Mouse (Mus musculus): ENCODE results near the gene Mtnr1a. TPM values are rescaled to one million over a fixed set of nuclear protein-coding genes. Genes with fewer than 3 reads are reported as not detected.
"Not testable (repeated sequence)": the region's sequence is repeated elsewhere in the genome, so short reads cannot be mapped to it uniquely, and the experiment has no call there.

Gene Mtnr1a
- polyA plus RNA-seq, 1 experiment = not detected

DNA sequence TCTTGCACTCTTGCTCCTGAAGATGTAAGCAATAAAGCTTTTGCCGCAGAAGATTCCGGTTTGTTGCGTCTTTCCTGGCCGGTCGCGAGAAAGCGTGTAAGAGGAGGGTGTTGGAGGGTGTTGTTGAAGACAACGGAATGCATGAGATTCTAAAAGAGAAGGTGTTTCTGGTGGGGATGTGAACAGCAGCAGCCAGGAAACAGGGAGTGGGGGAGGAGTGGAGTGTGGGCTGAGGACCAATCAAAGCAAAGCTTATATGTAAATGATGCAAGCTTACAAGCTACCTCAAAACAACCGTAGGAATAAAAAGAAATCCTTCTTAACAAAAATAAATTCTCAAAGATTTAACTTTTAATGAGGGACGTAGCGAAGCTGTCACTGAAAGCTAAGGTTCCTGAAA lies 6.6 kb upstream of the Mtnr1a start:
- H3K27ac ChIP-seq (ENCODE audit: insufficient read depth, low read length) = no peak overlapping the region
- no peak for DNase-seq (ENCODE audit: low read depth in 1 of 2, low spot score in 2 of 2)
- H3K36me3 ChIP-seq (ENCODE audit: control insufficient read depth, insufficient read depth, low read length) = no peaks in the 10 kb centered on the region
- H3K27me3 ChIP-seq (ENCODE audit: control insufficient read depth, insufficient read depth, low read length) = no peaks in the 10 kb centered on the region
- TF ChIP-seq CTCF (IDR thresholded peaks at IDR 0.05; ENCODE audit: extremely low read depth, insufficient read depth, insufficient read length, insufficient replicate concordance) (no peak), POLR2A (IDR thresholded peaks at IDR 0.05; ENCODE audit: low read depth, low read length) (no peak)
- H3K4me1 ChIP-seq (ENCODE audit: control insufficient read depth, insufficient read depth, insufficient read length) = no peaks in the 10 kb centered on the region
- WGBS = 91% methylated on average over 11 of the region's 11 CpGs
- H3K4me3 ChIP-seq (ENCODE audit: extremely low read depth, insufficient read depth, insufficient read length) = no peak overlapping the region

DNA sequence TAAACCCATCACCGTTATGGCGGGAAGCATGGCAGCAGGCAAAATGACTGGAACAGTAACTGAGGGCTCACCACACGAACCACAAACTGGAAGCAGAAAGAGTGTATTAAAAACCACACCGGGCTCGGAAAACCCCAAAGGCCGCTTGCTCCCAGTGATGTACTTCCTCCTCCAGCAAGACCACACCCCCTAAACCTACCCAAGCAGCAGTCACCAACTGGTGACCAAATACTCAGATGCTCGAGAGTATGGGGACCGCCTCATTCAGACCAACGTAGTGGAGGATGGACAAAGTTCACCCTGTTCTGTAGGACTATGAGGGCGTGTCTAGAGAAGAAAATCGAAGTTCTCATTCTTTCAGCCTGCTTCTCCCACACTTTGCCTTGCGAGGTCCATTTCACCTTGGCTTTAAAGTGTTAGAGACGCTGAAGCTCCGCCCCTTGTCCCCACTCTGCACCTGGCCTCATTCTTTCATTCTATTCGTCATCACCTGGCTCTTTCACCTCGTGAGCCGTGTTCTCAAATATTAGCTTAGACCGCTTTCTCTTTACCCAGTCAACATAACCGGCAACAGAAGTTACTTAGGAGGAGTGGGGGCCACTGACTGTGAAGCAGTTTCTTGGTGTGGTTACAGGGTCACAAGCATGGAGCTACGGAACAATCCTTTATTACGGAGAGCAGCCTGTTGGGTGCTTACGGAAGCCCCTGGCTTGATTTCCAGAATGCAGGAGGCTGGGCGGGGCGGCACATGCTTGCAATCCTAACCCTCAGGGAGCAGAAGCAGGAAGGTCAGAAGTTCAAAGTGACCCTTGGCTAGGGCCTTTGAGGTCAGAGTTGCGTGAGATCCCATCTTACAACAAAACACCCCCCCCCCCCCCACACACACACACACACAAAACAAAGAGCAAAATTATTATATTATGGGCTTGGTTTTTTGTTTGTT lies 5.7 kb upstream of the Mtnr1a start:
- no peaks in the 10 kb centered on the region for H3K4me1 ChIP-seq (ENCODE audit: control insufficient read depth, insufficient read depth, insufficient read length)
- no peak overlapping the region for H3K27ac ChIP-seq (ENCODE audit: insufficient read depth, low read length)
- no peak overlapping the region for H3K4me3 ChIP-seq (ENCODE audit: extremely low read depth, insufficient read depth, insufficient read length)
- H3K27me3 ChIP-seq (ENCODE audit: control insufficient read depth, insufficient read depth, low read length) = no peaks in the 10 kb centered on the region
- TF ChIP-seq CTCF (IDR thresholded peaks at IDR 0.05; ENCODE audit: extremely low read depth, insufficient read depth, insufficient read length, insufficient replicate concordance) = no peak
- H3K36me3 ChIP-seq (ENCODE audit: control insufficient read depth, insufficient read depth, low read length) = no peaks in the 10 kb centered on the region
- DNase-seq (ENCODE audit: low read depth in 1 of 2, low spot score in 2 of 2) = no peak
- WGBS = 52% methylated on average over 25 of the region's 25 CpGs

DNA sequence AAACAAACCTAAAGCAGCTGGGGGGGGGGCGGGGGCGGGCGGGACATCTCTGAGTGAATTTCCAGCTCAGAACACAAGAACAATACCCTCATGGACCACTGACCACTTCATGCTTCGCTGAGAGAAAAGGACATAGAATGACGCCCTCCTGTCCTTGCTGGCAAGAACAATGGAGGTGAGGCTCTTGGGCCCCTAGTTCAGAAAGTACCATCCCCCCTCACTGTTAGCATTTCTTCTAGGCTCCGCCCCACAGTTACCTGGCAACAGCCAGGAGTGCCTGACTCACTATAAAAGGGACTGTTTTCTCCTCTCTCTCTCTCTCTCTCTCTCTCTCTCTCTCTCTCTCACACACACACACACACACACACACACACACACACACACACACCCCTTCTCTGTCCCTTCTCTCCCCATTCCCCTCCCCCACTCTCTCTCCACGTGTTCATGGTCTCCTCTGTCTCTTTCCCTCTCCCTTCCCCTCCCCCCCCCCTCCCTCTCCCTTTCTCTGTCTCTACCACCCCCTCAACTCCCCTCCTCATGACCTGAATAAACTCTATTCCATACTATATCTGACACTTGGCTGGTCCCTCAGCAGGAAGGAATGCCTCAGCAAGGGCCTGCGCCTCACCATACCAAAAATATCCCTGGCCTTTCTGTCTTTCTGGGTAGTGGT lies 4.6 kb upstream of the Mtnr1a start:
- Histone ChIP-seq H3K4me3 (ENCODE audit: extremely low read depth, insufficient read depth, insufficient read length) (no peak overlapping the region), H3K36me3 (ENCODE audit: control insufficient read depth, insufficient read depth, low read length) (no peaks in the 10 kb centered on the region), H3K27me3 (ENCODE audit: control insufficient read depth, insufficient read depth, low read length) (no peaks in the 10 kb centered on the region), H3K27ac (ENCODE audit: insufficient read depth, low read length) (no peak overlapping the region), H3K4me1 (ENCODE audit: control insufficient read depth, insufficient read depth, insufficient read length) (no peaks in the 10 kb centered on the region)
- no peak for DNase-seq (ENCODE audit: low read depth in 1 of 2, low spot score in 2 of 2)
- WGBS = 62% methylated on average over 8 of the region's 8 CpGs
- TF ChIP-seq POLR2A (IDR thresholded peaks at IDR 0.05; ENCODE audit: low read depth, low read length) = no peak
- no peak for TF ChIP-seq CTCF (IDR thresholded peaks at IDR 0.05; ENCODE audit: extremely low read depth, insufficient read depth, insufficient read length, insufficient replicate concordance)

DNA sequence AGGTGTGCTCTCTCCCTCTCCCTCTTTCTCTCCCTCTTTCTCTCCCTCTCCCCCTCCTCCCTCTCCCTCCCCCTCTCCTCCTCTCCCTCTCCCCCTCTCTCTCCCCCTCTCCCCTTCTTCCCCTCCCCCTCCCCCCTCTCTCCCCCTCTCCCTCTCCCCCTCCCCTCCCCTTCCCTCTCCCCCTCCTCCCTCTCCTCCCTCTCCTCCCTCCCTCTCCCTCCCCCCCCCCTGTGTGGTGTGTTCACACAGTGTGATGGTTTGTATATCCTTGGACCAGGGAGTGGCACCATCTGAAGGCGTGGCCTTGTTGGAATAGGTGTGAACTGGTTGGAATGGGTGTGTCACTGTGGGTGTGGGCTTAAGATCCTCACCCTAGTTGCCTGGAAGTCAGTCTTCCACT lies 3.5 kb upstream of the Mtnr1a start:
- H3K27ac ChIP-seq (ENCODE audit: insufficient read depth, low read length); H3K4me3 ChIP-seq (ENCODE audit: extremely low read depth, insufficient read depth, insufficient read length); DNase-seq (ENCODE audit: low read depth in 1 of 2, low spot score in 2 of 2); H3K27me3 ChIP-seq (ENCODE audit: control insufficient read depth, insufficient read depth, low read length); H3K4me1 ChIP-seq (ENCODE audit: control insufficient read depth, insufficient read depth, insufficient read length); H3K36me3 ChIP-seq (ENCODE audit: control insufficient read depth, insufficient read depth, low read length): not testable (repeated sequence)
- 100% methylated on average over 1 of the region's 1 CpGs for WGBS

DNA sequence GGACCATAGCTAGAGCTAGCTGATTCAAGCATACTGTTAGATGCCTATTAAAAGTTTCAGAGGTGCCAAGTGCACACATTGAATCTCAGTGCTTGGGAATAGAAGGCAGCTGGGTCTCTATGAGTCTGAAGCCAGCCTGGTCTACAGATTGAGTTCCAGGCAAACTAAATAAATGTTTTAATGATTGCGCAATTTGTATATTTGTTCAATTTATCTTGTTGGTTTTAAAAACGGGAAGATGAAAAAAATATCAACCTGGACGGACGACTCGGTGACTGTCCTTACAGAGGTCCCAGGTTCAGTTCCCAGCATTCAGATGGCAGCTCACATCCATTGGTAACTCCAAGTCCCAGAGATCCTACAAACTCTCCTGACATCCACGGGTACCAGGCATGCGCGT lies 2.0 kb downstream of the Mtnr1a start:
- no peaks in the 10 kb centered on the region for H3K27me3 ChIP-seq (ENCODE audit: control insufficient read depth, insufficient read depth, low read length)
- no peak for DNase-seq (ENCODE audit: low read depth in 1 of 2, low spot score in 2 of 2)
- H3K4me3 ChIP-seq (ENCODE audit: extremely low read depth, insufficient read depth, insufficient read length) = no peak overlapping the region
- H3K4me1 ChIP-seq (ENCODE audit: control insufficient read depth, insufficient read depth, insufficient read length) = no peaks in the 10 kb centered on the region
- WGBS = 86% methylated on average over 8 of the region's 8 CpGs
- no peaks in the 10 kb centered on the region for H3K36me3 ChIP-seq (ENCODE audit: control insufficient read depth, insufficient read depth, low read length)
- TF ChIP-seq CTCF (IDR thresholded peaks at IDR 0.05; ENCODE audit: extremely low read depth, insufficient read depth, insufficient read length, insufficient replicate concordance) = no peak
- TF ChIP-seq POLR2A (IDR thresholded peaks at IDR 0.05; ENCODE audit: low read depth, low read length) = no peak
- H3K27ac ChIP-seq (ENCODE audit: insufficient read depth, low read length) = no peak overlapping the region

DNA sequence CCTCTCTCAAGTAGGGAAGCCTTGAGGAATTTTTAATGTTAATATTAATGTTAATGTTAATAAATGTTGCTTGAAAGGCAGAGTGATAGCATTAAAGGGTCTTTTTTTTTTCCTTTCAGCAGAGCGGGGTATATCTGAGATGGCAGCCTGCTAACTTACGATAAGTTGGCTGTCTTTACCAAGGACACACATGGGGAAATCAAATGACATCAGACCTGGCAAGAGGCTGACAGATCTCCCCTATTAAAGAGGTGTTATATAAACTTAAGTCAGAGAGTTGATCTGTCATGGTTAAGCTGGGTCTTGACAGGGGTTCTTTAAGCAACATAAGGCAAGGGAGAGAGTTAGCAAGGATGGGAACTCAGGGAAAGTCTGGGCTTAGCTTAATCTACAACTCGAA lies 11.9 kb downstream of the Mtnr1a start:
- no peak for DNase-seq (ENCODE audit: low read depth in 1 of 2, low spot score in 2 of 2)
- Histone ChIP-seq H3K36me3 (ENCODE audit: control insufficient read depth, insufficient read depth, low read length) (no peaks in the 10 kb centered on the region), H3K27ac (ENCODE audit: insufficient read depth, low read length) (no peak overlapping the region), H3K4me1 (ENCODE audit: control insufficient read depth, insufficient read depth, insufficient read length) (no peaks in the 10 kb centered on the region), H3K4me3 (ENCODE audit: extremely low read depth, insufficient read depth, insufficient read length) (no peak overlapping the region), H3K27me3 (ENCODE audit: control insufficient read depth, insufficient read depth, low read length) (no peaks in the 10 kb centered on the region)
- WGBS = 78% methylated on average over 3 of the region's 3 CpGs
- TF ChIP-seq POLR2A (IDR thresholded peaks at IDR 0.05; ENCODE audit: low read depth, low read length) = no peak

DNA sequence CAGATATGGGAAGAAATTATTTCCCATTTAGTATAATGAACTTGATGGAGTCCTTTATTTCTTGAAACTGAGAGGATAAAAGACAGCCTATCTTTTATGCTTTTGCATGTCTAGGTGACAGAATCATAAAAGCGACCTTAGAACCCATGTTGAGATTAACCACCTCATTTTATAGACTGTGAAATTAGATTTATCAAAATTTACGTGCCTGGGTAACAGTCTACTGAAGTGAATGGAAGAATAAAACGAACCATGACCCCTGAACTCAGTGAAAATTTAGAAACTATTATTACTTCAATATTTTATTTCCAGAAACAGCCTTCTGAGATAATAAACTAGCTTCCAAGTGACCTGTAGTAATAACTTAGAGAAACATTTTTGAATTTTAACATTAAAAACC lies 24.7 kb downstream of the Mtnr1a start:
- H3K27me3 ChIP-seq (ENCODE audit: control insufficient read depth, insufficient read depth, low read length) = no peaks in the 10 kb centered on the region
- H3K4me1 ChIP-seq (ENCODE audit: control insufficient read depth, insufficient read depth, insufficient read length) = no peaks in the 10 kb centered on the region
- DNase-seq (ENCODE audit: low read depth in 1 of 2, low spot score in 2 of 2) = no peak
- TF ChIP-seq CTCF (IDR thresholded peaks at IDR 0.05; ENCODE audit: extremely low read depth, insufficient read depth, insufficient read length, insufficient replicate concordance) = no peak
- H3K4me3 ChIP-seq (ENCODE audit: extremely low read depth, insufficient read depth, insufficient read length) = no peak overlapping the region
- WGBS = 73% methylated on average over 3 of the region's 3 CpGs
- H3K27ac ChIP-seq (ENCODE audit: insufficient read depth, low read length) = no peak overlapping the region
- H3K36me3 ChIP-seq (ENCODE audit: control insufficient read depth, insufficient read depth, low read length) = no peaks in the 10 kb centered on the region

Measured in spleen, adult 2 months (tissue).